Mouse (Mus musculus) kidney, adult 11 months (tissue): ENCODE measurements around the gene Mttp.

Experiments
- DNase-seq: peaks from one replicate; pipeline ENCODE4 v3.0.0; 2022

Gene Mttp

DNA sequence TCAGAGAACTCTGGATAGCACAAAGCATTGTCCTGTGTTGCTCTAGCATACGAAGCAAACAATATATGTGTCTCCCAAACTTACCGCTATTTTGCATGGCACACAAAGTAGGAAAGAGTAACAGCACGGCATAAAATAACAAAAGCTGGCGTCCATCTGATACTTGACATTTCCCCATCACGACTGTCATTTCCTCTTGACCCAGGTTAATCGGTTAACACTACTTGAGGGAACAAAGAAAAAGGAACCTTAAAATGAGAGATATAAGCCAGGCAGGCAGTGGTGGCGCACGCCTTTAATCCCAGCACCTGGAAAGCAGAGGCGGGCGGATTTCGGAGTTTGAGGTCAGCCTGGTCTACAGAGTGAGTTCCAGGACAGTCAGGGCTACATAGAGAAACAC is 10.9 kb downstream of the Mttp start:
- no peak for DNase-seq

DNA sequence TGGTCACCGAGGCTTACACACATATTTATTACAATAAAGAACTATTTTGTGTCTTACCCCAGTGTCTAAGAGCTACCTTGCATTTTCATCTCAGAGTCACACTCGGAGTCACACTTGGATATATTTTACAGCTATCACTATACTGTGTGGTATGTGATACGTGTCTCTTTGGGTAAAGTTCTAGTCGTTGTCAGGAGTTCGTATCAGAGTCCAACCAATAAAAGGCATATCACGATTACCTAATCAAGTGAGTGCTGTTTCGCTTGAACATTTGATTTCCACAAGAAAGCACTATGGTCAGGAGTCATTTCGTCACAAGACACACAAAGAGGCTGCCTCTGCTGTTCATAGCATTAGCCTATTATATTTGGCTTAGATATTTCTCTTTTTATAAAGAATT is 11.3 kb downstream of the Mttp start:
- DNase-seq, result no peak

DNA sequence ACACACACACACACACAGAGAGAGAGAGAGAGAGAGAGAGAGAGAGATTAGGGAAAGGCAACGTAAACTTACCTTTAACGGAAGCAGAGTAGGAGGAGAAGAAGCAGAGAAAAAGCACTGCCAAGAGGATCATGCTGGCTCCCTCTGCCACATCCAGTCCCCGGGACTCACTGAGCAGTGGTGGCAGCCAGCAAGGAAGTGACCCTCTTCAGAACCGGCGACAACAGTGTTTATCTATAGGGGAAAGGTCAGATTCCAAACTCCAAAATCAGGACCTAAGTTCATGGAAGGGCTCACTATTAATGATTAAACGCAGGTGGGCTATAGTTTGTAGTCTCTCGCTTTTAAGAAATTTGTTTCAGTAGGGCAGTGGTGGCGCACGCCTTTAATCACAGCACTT is 13.6 kb downstream of the Mttp start:
- DNase-seq, result peak; percentile 15

DNA sequence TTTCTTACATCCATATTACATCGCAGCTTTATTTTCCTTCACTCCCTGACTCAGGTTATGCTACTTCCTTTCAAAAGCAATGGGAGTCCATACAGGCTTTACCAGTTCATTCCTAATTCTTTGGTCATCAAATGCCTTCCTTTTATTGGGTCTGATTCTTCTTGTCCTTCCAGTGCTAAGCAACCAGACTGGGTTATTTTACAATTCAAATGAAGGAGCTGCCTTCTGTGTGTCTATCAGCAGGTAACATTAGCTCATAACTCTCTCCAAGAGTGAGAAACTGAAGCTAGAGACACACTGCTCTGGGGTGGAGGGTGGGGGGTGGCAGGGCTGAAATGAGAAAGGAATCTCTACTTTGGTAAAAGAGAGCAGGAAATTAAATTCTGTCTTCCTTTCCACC is 14.1 kb downstream of the Mttp start:
- DNase-seq, result no peak

DNA sequence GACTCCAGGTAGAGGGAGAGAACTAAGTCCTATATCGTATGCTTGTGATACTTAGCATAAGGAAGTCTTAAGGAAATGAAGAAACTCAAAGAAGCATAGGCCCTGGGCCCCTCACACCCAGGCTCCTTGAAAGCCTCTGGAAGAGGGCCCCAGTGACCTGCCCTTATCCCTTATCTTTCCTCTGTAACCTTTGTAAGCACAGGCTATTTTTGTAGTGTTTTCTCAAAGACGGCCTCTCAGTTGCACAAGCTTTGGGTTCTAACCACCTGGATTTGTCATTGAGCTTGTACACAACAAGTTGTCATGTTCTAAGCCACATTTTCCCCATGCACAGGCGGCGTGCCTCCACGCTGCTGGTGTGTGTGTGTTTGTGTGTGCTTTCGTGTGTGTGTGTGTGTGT is 15.7 kb downstream of the Mttp start:
- no peak for DNase-seq

DNA sequence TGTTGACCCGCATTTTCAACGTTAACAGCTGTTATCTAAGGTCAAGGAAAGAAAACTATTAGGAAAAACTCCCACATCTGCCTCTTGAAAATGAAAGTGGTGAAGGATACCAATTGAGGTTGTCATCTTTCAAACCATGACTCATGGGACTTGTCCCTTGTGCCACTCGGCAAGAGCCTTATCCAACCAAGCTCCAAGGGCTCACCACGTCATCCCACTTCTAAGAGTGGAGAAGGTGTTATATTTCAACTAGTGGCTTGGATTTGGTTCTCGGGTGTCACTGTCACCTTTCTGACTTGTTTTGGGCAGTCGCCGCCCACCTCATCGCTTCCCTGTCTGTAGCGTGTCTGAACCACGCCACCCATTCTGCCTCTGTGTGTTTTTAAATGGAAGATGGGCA is 20.9 kb downstream of the Mttp start:
- no peak for DNase-seq

DNA sequence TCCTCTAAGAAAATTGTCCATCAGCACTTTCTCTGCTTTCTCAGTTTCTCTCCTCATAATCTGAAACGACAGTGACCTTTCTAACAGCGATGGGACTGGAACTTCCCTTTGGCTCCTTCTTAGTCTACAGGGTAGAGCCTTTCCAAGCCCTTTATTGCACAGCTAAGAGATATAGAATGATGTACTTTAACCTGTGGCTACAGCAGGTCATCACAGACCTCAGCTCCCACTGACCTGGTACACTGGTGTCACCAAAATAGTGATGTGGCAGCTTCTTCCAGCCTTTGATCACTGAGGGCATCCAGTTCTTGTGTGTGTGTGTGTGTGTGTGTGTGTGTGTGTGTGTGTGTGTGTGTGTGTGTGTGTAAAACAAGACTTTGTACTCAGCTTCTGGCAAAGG is 23.3 kb downstream of the Mttp start:
- DNase-seq, result no peak

DNA sequence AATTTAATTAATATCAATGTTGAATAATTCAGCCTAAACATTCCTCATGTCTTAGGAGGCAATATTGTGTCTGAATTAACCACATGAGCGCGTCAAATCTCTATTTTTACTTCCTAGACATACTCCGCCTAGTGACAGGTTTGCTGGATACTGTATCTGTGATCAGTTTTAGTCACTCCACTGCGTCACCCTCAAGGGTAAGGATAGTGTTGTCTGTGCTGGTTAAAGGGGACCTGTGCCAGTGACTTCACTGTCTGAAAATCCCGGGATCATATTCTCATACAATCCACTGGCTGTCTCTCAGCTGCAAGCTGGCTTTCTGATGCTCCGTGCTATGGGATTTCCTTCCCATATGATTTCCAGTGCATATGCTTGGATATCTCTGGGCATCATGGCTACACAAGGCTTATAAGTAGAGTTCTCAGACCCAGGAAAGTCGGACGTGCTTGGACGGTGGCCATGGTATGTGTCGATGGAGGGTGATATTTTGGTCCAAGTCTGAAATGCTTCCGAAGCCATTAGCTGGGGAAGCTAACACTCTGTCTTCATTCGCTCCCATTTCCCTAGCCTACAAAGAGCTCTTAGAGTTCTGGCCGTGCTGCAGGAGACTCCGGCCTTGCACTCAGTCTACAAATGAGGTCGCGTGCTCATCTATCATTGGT is 25.2 kb downstream of the Mttp start:
- no peak for DNase-seq

DNA sequence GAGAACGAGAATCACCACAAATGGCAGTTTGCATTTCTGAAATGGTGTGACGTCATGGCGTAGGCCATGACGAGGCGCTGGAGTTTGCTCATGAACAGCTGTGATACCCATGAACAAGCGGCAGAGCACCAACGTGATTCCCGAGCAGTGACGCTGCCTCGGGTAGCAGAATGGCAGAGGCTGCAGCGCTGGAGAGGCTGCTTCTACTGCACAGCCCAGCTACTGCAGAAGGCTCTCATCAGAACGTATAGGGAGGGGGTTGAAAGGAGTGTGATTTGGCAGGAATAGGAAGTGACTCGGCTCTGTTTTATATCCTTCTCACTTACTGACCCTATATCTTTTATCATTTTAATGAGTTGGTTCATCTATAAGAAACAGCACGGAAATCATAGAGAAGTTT is 25.9 kb downstream of the Mttp start:
- no peak for DNase-seq

DNA sequence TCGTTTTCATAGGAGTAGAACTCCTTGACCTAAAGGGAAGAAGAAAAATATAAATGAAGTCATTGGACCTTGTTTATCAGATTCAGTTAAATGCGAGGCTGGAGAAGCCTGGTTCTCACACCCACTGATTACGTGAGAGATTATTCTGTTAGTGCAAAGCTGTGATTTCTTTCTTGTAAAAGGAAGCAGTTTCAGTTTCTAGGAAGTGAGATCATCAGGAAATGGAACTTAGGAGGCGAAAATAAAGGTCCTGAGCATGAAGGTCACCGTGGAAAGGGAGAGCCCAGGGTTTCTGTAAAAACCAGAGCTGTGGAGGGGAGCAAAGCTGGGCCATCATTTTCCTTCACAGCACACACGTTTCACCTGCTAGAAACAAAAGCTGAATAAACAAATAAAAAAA is 26.4 kb downstream of the Mttp start:
- no peak for DNase-seq

DNA sequence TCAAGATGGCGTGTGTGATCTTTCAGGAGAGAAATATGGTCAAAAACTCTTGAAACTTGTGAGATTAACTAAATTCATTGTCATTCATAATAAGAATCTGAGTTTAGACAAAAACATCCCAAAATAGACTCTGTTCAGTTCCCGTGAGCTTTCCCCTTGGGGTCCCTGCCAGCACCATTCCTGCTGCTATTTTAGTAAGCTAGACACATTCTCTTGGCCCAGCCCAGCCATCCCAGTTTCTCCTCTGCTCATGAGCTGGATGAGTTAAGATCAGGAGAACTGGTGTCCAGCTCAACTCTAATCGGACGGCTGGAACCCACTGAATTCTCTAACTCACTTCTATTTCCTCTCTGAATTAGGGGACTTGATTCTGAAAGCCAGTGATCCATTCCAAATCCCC is 27.9 kb downstream of the Mttp start:
- DNase-seq, result no peak

DNA sequence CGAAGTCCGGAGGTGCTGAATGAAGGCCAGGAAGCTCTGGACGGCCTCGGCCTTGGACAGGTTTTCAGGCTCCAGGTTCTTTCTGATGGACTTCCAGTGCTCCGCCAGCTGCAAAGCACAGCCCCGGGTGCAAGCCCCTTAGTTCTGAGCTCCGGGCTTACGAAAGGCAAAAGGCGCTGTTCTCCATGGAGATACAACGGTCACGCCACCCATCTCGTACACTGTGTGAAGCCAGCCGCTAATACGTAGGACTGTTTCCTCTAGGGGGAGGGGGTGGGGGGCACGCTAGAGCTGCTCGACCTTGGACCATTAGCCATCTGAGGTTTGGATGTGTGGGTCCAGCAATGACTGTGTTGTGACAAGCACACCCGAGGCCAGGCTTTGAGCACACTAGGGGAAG is 30.7 kb downstream of the Mttp start:
- DNase-seq, result no peak

DNA sequence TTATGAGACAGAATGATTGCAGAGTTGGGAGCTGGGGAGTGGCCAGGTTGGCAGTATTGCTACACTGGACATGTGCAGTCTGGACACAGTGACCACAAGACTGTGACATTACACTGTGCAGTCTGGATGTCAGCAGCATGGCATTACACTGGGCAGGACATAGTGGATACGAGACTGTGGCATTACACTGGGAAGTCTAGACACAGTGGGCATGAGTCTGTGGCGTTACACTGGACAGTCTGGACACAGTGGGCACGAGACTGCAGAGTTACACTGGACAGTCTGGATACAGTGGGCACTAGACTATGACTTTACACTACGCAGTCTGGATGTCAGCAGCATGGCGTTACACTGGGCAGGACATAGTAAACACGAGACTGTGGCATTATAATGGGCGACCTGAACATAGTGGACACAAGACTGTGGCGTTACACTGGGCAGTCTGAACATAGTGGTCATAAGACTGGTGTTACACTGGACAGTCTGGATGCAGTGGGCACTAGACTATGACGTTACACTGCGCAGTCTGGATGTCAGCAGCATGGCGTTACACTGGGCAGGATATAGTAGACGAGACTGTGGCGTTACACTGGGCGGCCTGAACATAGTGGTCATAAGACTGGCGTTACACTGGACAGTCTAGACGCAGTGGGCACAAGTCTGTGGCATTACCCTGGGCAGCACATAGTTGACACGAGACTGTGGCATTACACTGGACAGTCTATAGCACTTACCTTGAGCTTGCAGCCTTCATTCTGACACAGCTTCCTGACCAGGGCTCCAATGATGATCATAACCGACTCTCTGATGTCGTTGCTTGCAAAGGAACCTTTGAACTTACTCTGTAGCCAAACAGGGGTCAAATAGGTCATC is 33.6 kb downstream of the Mttp start:
- no peak for DNase-seq

DNA sequence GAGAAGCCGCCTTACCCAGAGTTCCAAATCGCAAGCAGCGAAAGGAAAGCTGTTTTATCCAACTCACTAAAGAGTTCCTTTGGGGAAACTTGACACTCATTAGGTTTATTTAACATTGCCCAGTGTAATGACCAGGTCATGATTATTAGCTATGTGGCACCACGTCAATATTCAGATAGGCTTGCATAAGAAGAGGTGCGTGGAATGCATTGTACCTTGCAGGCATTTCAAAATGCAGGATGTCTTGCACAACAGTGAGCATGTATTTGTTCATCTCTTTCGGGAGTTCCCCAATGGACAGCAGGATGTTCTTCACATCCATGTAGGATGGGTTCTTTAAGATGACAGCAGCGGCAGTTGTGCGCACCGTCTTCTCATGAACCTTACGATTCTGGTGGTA is 37.9 kb downstream of the Mttp start:
- DNase-seq, result no peak

DNA sequence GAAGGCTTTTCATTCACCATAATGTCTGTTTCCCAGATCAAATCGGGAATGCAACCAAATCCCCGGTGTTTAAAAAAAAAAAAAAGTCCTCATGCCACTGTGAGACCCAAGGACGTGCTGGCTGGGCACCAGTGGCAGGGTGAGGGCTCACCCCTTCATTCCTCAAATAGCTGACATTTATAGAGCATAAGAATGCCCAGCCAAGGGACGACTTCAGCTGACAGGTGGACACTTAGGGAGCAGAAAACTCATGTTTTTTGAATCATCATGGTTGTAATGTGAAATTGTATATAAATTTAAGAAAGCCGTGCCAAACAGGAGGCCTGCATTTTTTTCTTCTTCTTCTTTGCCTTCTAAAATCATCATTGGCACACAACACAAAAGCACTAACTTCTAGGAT is 39.7 kb downstream of the Mttp start:
- DNase-seq, result no peak

DNA sequence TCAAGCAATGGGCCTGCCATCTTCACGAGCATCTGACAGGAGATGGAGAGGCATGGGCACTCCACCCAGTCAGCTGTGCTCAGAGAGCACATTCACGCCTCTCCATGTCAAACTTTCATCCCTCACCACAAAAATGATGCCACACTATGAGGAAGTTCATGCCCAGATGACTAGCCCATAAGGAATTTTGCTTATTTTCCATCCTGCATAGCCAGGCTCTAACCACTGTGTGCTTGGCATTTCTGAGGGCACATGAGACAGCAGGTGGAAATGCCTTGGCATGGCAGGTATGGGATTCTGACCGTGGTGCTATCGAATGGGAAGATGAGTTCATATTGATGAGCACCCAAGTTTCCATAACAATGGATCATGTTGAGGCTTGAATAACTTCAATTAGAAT is 41.1 kb downstream of the Mttp start:
- no peak for DNase-seq

DNA sequence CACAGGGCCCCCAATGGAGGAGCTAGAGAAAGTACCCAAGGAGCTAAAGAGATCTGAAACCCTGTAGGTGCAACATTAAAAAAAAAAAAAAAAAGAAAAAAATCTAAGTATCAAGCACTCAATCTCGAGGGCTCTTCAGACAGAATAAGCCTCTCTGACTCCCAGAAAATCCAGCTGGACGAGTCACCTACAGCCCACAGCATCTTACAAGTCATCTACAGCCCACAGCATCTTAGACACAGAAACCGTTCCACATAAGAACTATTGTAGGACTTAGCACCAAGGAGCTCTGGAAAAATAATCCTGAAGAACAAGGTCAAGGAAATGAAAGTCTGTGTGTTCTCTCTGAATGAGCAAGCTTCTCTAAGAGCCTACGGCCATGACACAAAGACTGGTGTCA is 42.8 kb downstream of the Mttp start:
- DNase-seq, result no peak

DNA sequence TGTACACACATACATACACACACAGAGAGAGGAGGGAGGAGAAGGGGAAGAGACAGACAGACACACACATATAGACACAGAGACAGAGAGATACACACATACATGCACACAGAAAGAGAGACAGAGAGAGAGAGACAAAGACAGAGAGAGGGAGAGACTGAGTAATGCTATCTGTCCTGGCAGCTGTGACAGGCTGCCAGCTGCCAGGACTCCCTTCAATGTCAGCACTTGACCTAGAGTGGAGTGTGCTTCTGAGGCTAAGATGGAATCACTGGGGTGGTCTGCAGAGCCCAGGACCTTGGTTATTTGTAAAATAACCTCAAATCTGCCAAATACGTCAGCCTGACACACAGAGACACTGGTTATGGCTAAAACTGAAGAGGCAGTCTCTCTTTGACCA is 47.0 kb downstream of the Mttp start:
- no peak for DNase-seq

DNA sequence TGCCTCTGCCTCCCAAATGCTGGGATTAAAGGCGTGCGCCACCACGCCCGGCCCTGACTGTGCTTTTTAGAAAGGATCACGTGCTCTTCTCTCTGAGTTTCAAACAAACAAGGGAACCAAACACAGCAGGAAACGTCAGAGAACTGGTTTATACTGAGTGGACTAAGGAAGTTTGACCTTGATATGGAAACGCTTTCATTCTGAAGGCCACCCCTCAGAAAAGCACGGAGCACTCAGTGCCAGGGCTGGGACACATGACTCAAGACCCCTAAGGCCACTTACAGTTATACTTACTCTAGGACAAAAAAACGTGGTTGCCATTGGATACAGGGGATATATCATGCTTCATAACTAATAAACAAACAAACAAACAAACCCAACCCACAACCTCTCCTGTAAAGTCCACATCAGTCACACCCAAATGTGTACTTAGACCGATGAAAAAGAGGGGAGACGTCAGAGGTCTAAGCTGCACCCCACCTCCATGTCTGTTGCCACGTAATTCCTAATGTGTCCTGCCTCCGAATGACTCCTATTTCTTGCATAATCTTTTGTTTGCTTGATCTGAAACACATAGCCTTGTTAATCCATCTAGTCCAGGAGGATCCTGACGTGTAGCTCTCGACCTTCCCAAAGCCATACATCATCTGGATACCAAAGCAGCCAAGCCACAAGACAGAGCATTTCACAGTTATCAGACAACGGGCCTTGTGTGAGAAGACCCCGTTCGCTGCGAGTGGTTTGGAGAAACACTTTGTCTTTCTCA is 48.3 kb downstream of the Mttp start:
- DNase-seq, result no peak

DNA sequence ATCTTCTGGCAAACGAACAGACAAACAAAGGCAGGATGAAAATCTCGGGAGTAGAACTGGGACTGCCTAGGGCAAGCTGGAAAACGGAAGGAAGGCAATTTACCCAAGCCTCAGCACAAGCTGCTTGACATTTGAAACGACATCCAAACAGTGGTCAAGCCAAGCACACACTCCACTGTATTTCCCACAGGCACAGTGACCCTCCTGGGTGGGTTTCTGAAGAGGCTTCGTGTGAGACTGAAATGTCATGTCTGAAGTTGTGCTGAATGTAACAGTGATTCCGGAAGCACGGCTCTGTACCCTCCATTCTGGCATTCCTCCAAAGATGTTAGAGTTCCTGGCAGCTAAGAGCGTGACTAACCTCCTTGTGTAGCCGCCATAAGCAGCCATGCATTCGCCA is 49.0 kb downstream of the Mttp start:
- DNase-seq, result no peak

DNA sequence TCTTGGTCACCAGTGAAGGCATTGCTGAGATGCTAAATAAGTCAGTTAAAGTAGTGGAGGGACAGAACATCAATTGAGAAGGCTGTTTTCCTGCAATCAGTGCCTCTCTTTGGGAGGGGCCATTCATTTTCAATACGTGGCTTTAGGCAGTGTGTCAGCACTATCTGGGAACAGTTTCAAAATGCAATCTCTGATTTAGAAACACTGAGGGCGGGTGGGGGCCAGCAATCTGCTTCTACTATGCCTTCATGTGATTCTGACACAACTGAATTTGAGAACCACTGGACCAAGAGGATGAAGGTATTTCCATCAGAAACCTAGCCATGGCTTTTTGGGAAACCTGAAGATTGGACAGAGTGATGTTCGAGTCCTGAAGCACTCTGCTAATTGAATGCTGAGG is 49.5 kb downstream of the Mttp start:
- no peak for DNase-seq

DNA sequence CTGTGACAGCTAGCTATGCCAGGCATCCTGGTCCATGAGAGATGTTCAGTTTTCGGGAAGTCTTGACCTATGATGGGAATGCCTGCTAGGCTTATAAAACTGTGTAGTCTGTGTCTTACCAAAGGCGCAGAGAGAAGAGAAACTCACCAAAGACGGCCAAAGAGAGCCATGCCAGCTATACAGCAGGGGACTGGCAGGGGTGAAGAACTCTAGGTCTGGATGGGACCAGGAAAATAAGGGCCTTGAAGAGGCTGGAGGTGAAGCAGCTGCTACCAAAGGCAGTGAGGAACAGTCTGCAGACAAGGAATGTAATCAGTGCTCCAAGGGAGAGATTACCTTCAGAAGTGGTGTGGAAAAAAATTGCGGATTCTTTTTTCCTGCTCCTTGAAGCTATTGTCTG is 60.9 kb downstream of the Mttp start:
- DNase-seq, result no peak

DNA sequence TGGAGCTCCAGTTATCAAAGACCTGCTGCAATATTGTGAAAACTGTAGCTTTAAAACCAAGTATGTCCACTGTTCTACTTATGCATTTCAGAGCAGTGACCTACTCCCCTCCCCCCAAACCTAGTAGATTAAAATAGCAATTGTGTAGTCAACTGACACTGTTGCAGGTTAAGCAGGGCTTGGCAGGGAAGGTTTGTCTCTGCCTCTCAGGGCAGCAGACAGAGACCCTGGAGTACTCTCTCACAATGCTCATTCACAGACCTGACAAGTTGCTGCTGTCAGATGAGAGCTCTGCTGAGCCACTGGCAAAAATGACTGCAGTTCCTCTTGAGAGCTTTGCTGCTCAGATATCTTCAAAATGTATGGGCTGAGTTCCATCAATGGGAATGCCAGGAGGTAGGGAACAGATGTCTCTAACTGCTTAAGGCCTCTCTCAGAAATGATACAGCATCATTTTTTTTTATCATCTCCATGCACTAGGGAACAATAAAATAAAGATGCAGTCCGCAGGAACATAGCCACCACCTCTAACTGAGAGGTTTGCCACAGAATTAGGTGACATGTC is 61.6 kb downstream of the Mttp start:
- no peak for DNase-seq

DNA sequence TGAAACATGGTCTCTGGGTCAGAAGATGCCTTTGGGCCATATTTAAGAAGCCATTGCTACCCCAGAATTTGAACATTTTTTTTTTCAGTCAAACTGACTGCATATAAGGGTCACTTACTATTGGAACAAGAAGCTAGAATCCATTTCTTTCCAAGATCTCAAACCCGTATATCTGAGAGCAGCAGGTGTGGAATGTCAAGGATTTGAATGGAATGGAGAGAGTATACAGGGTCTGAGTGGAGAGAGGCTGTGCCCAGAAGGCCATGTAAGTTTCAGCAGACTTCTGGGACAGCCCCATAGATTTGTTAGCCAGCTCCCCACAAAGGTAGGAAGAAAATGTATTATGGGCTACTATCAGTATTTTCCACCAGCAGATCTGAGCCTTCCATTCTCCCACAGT is 66.1 kb downstream of the Mttp start:
- no peak for DNase-seq
